Mouse (Mus musculus) embryo, embryonic 11 days (tissue): ENCODE measurements at regions not wholly inside any gene's neighbourhood (a gene's known extent, or its start where the extent isn't known, plus 50 kb on each side); places are given as distances from the start of the nearest gene placed in this dataset.

ENCODE experiments used
- DNase-seq: peaks from one replicate; pipeline ENCODE4 v3.0.0-alpha.2; 2015

- DNase-seq: no peak
Observed at GRCm38 (mm10) chr19:37754024-37754423, 56.4 kb downstream of the Cyp26a1 start.

GRCm38 (mm10) chr19:37755372-37755771 lies 57.8 kb downstream of the Cyp26a1 start:
- DNase-seq: no peak

- no peak for DNase-seq
Observed at GRCm38 (mm10) chr19:37769376-37769775, 71.8 kb downstream of the Cyp26a1 start.

- no peak for DNase-seq
Observed at GRCm38 (mm10) chr19:37771956-37772355, 74.4 kb downstream of the Cyp26a1 start.

- DNase-seq: no peak
Observed at GRCm38 (mm10) chr19:37774551-37774950, 77.0 kb downstream of the Cyp26a1 start.

GRCm38 (mm10) chr19:37774966-37775365 lies 77.4 kb downstream of the Cyp26a1 start:
- DNase-seq: no peak

- DNase-seq: no peak
Observed at GRCm38 (mm10) chr19:37777961-37778360, 80.4 kb downstream of the Cyp26a1 start.

GRCm38 (mm10) chr19:37778568-37778967 lies 81.0 kb downstream of the Cyp26a1 start:
- DNase-seq: no peak

- no peak for DNase-seq
Observed at GRCm38 (mm10) chr19:37788540-37788939, 90.9 kb downstream of the Cyp26a1 start.

- DNase-seq: peak; percentile 36
Observed at GRCm38 (mm10) chr19:37789576-37790180, 92.1 kb downstream of the Cyp26a1 start.

GRCm38 (mm10) chr19:37790281-37791073 lies 92.9 kb downstream of the Cyp26a1 start:
- DNase-seq: peak; percentile 58

GRCm38 (mm10) chr19:37793176-37793575 lies 95.6 kb downstream of the Cyp26a1 start:
- DNase-seq: no peak

- DNase-seq: no peak
Observed at GRCm38 (mm10) chr19:37795552-37796343, 98.2 kb downstream of the Cyp26a1 start.

- DNase-seq: peak; percentile 21
Observed at GRCm38 (mm10) chr19:37800161-37800660, 102.6 kb downstream of the Cyp26a1 start.

- DNase-seq: no peak
Observed at GRCm38 (mm10) chr19:37809666-37810065, 112.1 kb downstream of the Cyp26a1 start.

- DNase-seq: peak; percentile 48
Observed at GRCm38 (mm10) chr19:37814089-37815073, 116.8 kb downstream of the Cyp26a1 start.

GRCm38 (mm10) chr19:37815627-37816026 lies 118.0 kb downstream of the Cyp26a1 start:
- DNase-seq: no peak

- no peak for DNase-seq
Observed at GRCm38 (mm10) chr19:37821243-37821642, 123.6 kb downstream of the Cyp26a1 start.

- no peak for DNase-seq
Observed at GRCm38 (mm10) chr19:37821671-37822190, 124.1 kb downstream of the Cyp26a1 start.

- no peak for DNase-seq
Observed at GRCm38 (mm10) chr19:37824155-37824554, 126.6 kb downstream of the Cyp26a1 start.

GRCm38 (mm10) chr19:37831406-37831805 lies 133.8 kb downstream of the Cyp26a1 start:
- DNase-seq: no peak

GRCm38 (mm10) chr19:37836900-37837299 lies 139.3 kb downstream of the Cyp26a1 start:
- no peak for DNase-seq
